Mouse (Mus musculus) erythroblast, embryonic 14.5 days (primary cell): ENCODE results near the gene Stra6l. TPM values are rescaled to one million over a fixed set of nuclear protein-coding genes. Genes with fewer than 3 reads are reported as not detected.
A peak's percentile ranks its signal among the peaks of the same experiment; 100 is the strongest.

Experiments
- H3K27me3 ChIP-seq: 2 replicates; pipeline ENCODE4 v1.6.1; 2012; ENCODE audit warnings: inconsistent platforms; ENCODE audit not compliant: control insufficient read depth
- H3K36me3 ChIP-seq: 2 replicates; pipeline ENCODE4 v1.6.1; 2012; ENCODE audit warnings: mild to moderate bottlenecking, inconsistent platforms; ENCODE audit not compliant: control insufficient read depth
- H3K4me1 ChIP-seq: 2 replicates; pipeline ENCODE4 v1.6.1; 2012; ENCODE audit warnings: inconsistent platforms; ENCODE audit not compliant: control insufficient read depth
- H3K4me3 ChIP-seq: replicated peaks from 2 replicates; pipeline ENCODE3; 2012; ENCODE audit warnings: moderate library complexity, mild to moderate bottlenecking, inconsistent platforms
- H3K9me3 ChIP-seq: 2 replicates; pipeline ENCODE4 v1.6.1; 2012; ENCODE audit warnings: low read length, inconsistent platforms, mixed read lengths; ENCODE audit not compliant: control insufficient read depth
- GATA1 ChIP-seq: IDR thresholded peaks from 2 replicates; pipeline ENCODE4 v1.6.1; 2012; ENCODE audit warnings: low read length, inconsistent platforms, mixed read lengths
- TAL1 ChIP-seq: IDR thresholded peaks from 3 replicates; pipeline ENCODE4 v1.6.1; 2012; ENCODE audit warnings: low read length, inconsistent platforms, mixed read lengths
- polyA plus RNA-seq: library from polyadenylated mRNA; stranded (reverse); fragments of >175 nt; gene quantifications from 2 replicates; pipeline ENCODE4 v1.2.3, GENCODE M21; 2012

The Stra6l gene
- not detected in 2 replicates for polyA plus RNA-seq

- Histone ChIP-seq H3K27me3 (peaks cover 3% of the 10 kb centered on the region), H3K9me3 (no peaks in the 10 kb centered on the region), H3K4me3 (peak within 1 kb of the TSS; percentile 37), H3K4me1 (no peaks in the 10 kb centered on the region), H3K36me3 (no peaks in the 10 kb centered on the region)
- TF ChIP-seq TAL1 (no peak), GATA1 (no peak)
Observed at GRCm38 (mm10) chr4:45848109-45848824, at the start of gene Stra6l. Stra6l (plus strand) TSS chr4:45848664.

GRCm38 (mm10) chr4:45798964-45799363 is 49.5 kb upstream of the Stra6l start, which contains the start of gene Aldh1b1:
Aldh1b1 (plus strand) TSS chr4:45799022.
- Histone ChIP-seq H3K36me3 (peaks cover 7% of the 10 kb centered on the region; the same call in 1 of the 2 replicates), H3K9me3 (no peaks in the 10 kb centered on the region), H3K4me3 (peak within 1 kb of the TSS; percentile 57), H3K4me1 (peaks cover 5% of the 10 kb centered on the region), H3K27me3 (peaks cover 12% of the 10 kb centered on the region)
- TF ChIP-seq GATA1 = no peak
- no peak for TF ChIP-seq TAL1

- TF ChIP-seq GATA1 (no peak), TAL1 (no peak)
- Histone ChIP-seq H3K36me3 (peaks cover 7% of the 10 kb centered on the region; the same call in 1 of the 2 replicates), H3K4me3 (no peak overlapping the region), H3K9me3 (no peaks in the 10 kb centered on the region), H3K27me3 (peaks cover 12% of the 10 kb centered on the region), H3K4me1 (peaks cover 5% of the 10 kb centered on the region)
Observed at GRCm38 (mm10) chr4:45799956-45800537, 48.4 kb upstream of the Stra6l start.

GRCm38 (mm10) chr4:45802900-45803299 is 45.6 kb upstream of the Stra6l start:
- no peak for TF ChIP-seq GATA1
- TF ChIP-seq TAL1 = no peak
- Histone ChIP-seq H3K4me1 (peaks cover 5% of the 10 kb centered on the region), H3K4me3 (no peak overlapping the region), H3K9me3 (no peaks in the 10 kb centered on the region), H3K36me3 (peaks cover 7% of the 10 kb centered on the region; the same call in 1 of the 2 replicates), H3K27me3 (peaks cover 5% of the 10 kb centered on the region)

- Histone ChIP-seq H3K4me3 (no peak overlapping the region), H3K9me3 (no peaks in the 10 kb centered on the region), H3K36me3 (peaks cover 3% of the 10 kb centered on the region; the same call in 1 of the 2 replicates), H3K27me3 (no peaks in the 10 kb centered on the region; the same call in 1 of the 2 replicates), H3K4me1 (no peaks in the 10 kb centered on the region)
- TF ChIP-seq GATA1 (no peak), TAL1 (no peak)
Observed at GRCm38 (mm10) chr4:45808034-45808433, 40.4 kb upstream of the Stra6l start.

- H3K4me3 ChIP-seq = no peak overlapping the region
- H3K27me3 ChIP-seq = no peaks in the 10 kb centered on the region; the same call in 1 of the 2 replicates
- H3K9me3 ChIP-seq = no peaks in the 10 kb centered on the region
- TF ChIP-seq TAL1 = no peak
- TF ChIP-seq GATA1 = no peak
- H3K36me3 ChIP-seq = no peaks in the 10 kb centered on the region
- H3K4me1 ChIP-seq = no peaks in the 10 kb centered on the region
Observed at GRCm38 (mm10) chr4:45811250-45811649, 37.2 kb upstream of the Stra6l start.

GRCm38 (mm10) chr4:45815542-45815941 is 32.9 kb upstream of the Stra6l start:
- Histone ChIP-seq H3K9me3 (no peaks in the 10 kb centered on the region), H3K4me3 (no peak overlapping the region), H3K36me3 (no peaks in the 10 kb centered on the region), H3K27me3 (peaks cover 5% of the 10 kb centered on the region), H3K4me1 (no peaks in the 10 kb centered on the region)
- TF ChIP-seq TAL1 = no peak
- TF ChIP-seq GATA1 = no peak

- no peaks in the 10 kb centered on the region for H3K9me3 ChIP-seq
- H3K4me1 ChIP-seq = no peaks in the 10 kb centered on the region
- TF ChIP-seq GATA1 (no peak), TAL1 (no peak)
- H3K4me3 ChIP-seq = no peak overlapping the region
- peaks cover 16% of the 10 kb centered on the region for H3K27me3 ChIP-seq
- no peaks in the 10 kb centered on the region for H3K36me3 ChIP-seq
Observed at GRCm38 (mm10) chr4:45818814-45819207, 29.7 kb upstream of the Stra6l start.

- H3K4me1 ChIP-seq = no peaks in the 10 kb centered on the region
- H3K9me3 ChIP-seq = no peaks in the 10 kb centered on the region
- H3K4me3 ChIP-seq = no peak overlapping the region
- TF ChIP-seq TAL1 (no peak), GATA1 (no peak)
- H3K36me3 ChIP-seq = no peaks in the 10 kb centered on the region
- peaks cover 22% of the 10 kb centered on the region for H3K27me3 ChIP-seq
Observed at GRCm38 (mm10) chr4:45819208-45819931, 29.1 kb upstream of the Stra6l start.
